Mouse (Mus musculus): ENCODE results near the gene Gucy2e. TPM values are rescaled to one million over a fixed set of nuclear protein-coding genes. Genes with fewer than 3 reads are reported as not detected.

The Gucy2e gene
- polyA plus RNA-seq, 1 experiment from 2014 or later: 0.68 TPM

GRCm38 (mm10) chr11:69249131-69249530 lies 12.3 kb upstream of the Gucy2e start:
- H3K4me1 ChIP-seq (replicated peaks; ENCODE audit: control insufficient read depth, insufficient read depth, low read length): no peaks in the 10 kb centered on the region
- H3K4me2 ChIP-seq (ENCODE audit: low read length): no peak overlapping the region
- no peak overlapping the region for H3K27ac ChIP-seq (ENCODE audit: low read length)
- no peaks in the 10 kb centered on the region for H3K27me3 ChIP-seq (replicated peaks; ENCODE audit: control insufficient read depth, insufficient read depth, low read length)
- H3K9me3 ChIP-seq (ENCODE audit: control insufficient read depth, low read length): no peaks in the 10 kb centered on the region
- no peak overlapping the region for H3K9ac ChIP-seq (replicated peaks; ENCODE audit: low read depth, low read length)
- H3K4me3 ChIP-seq (replicated peaks; ENCODE audit: low read length): no peak overlapping the region
- ATAC-seq: no peak
- 85% methylated on average over 3 of the region's 3 CpGs for WGBS
- no peaks in the 10 kb centered on the region for H3K36me3 ChIP-seq (ENCODE audit: control insufficient read depth, insufficient read depth)

GRCm38 (mm10) chr11:69245643-69246042 lies 8.8 kb upstream of the Gucy2e start:
- WGBS: 28% methylated on average over 2 of the region's 2 CpGs
- Histone ChIP-seq H3K9me3 (ENCODE audit: control insufficient read depth, low read length) (no peaks in the 10 kb centered on the region), H3K27ac (ENCODE audit: low read length) (no peak overlapping the region), H3K36me3 (ENCODE audit: control insufficient read depth, insufficient read depth) (no peaks in the 10 kb centered on the region), H3K9ac (replicated peaks; ENCODE audit: low read depth, low read length) (no peak overlapping the region), H3K27me3 (replicated peaks; ENCODE audit: control insufficient read depth, insufficient read depth, low read length) (no peaks in the 10 kb centered on the region), H3K4me1 (replicated peaks; ENCODE audit: control insufficient read depth, insufficient read depth, low read length) (no peaks in the 10 kb centered on the region), H3K4me3 (replicated peaks; ENCODE audit: low read length) (no peak overlapping the region), H3K4me2 (ENCODE audit: low read length) (no peak overlapping the region)
- no peak for ATAC-seq

- Histone ChIP-seq H3K36me3 (ENCODE audit: control insufficient read depth, insufficient read depth) (no peaks in the 10 kb centered on the region), H3K4me2 (ENCODE audit: low read length) (no peak overlapping the region), H3K4me1 (replicated peaks; ENCODE audit: control insufficient read depth, insufficient read depth, low read length) (no peaks in the 10 kb centered on the region), H3K4me3 (replicated peaks; ENCODE audit: low read length) (no peak overlapping the region), H3K27ac (ENCODE audit: low read length) (no peak overlapping the region), H3K27me3 (replicated peaks; ENCODE audit: control insufficient read depth, insufficient read depth, low read length) (no peaks in the 10 kb centered on the region), H3K9me3 (ENCODE audit: control insufficient read depth, low read length) (no peaks in the 10 kb centered on the region), H3K9ac (replicated peaks; ENCODE audit: low read depth, low read length) (no peak overlapping the region)
- WGBS: 15% methylated on average over 2 of the region's 2 CpGs
- no peak for ATAC-seq
Observed at GRCm38 (mm10) chr11:69244911-69245310, 8.1 kb upstream of the Gucy2e start.

GRCm38 (mm10) chr11:69236061-69236925 lies 543 bp downstream of the Gucy2e start:
- ATAC-seq: peak; percentile 13; the same call in 1 of the 2 replicates
- H3K4me2 ChIP-seq (ENCODE audit: low read length): peak overlapping the region; percentile 70
- no peak overlapping the region for H3K27ac ChIP-seq (ENCODE audit: low read length)
- 2% methylated on average over 51 of the region's 51 CpGs for WGBS
- H3K4me3 ChIP-seq (replicated peaks; ENCODE audit: low read length): peak overlapping the region; percentile 50
- H3K27me3 ChIP-seq (replicated peaks; ENCODE audit: control insufficient read depth, insufficient read depth, low read length): peaks cover 14% of the 10 kb centered on the region
- H3K36me3 ChIP-seq (ENCODE audit: control insufficient read depth, insufficient read depth): no peaks in the 10 kb centered on the region
- H3K9me3 ChIP-seq (ENCODE audit: control insufficient read depth, low read length): no peaks in the 10 kb centered on the region
- peaks cover 15% of the 10 kb centered on the region for H3K4me1 ChIP-seq (replicated peaks; ENCODE audit: control insufficient read depth, insufficient read depth, low read length)
- peak overlapping the region; percentile 66 for H3K9ac ChIP-seq (replicated peaks; ENCODE audit: low read depth, low read length)

- Histone ChIP-seq H3K4me2 (ENCODE audit: low read length) (peak overlapping the region; percentile 70), H3K4me3 (replicated peaks; ENCODE audit: low read length) (peak overlapping the region; percentile 50), H3K27me3 (replicated peaks; ENCODE audit: control insufficient read depth, insufficient read depth, low read length) (peaks cover 14% of the 10 kb centered on the region), H3K9me3 (ENCODE audit: control insufficient read depth, low read length) (no peaks in the 10 kb centered on the region), H3K9ac (replicated peaks; ENCODE audit: low read depth, low read length) (peak overlapping the region; percentile 66), H3K4me1 (replicated peaks; ENCODE audit: control insufficient read depth, insufficient read depth, low read length) (peaks cover 15% of the 10 kb centered on the region), H3K27ac (ENCODE audit: low read length) (peak overlapping the region; percentile 73), H3K36me3 (ENCODE audit: control insufficient read depth, insufficient read depth) (no peaks in the 10 kb centered on the region)
- peak; percentile 97 for ATAC-seq
- WGBS: under 1% methylated on average over 33 of the region's 33 CpGs
Observed at GRCm38 (mm10) chr11:69235285-69236060, 1.4 kb downstream of the Gucy2e start.

- H3K9me3 ChIP-seq (ENCODE audit: control insufficient read depth, low read length): no peaks in the 10 kb centered on the region
- no peak for ATAC-seq
Observed at GRCm38 (mm10) chr11:69233141-69233540, 3.7 kb downstream of the Gucy2e start.

GRCm38 (mm10) chr11:69230420-69230819 lies 6.4 kb downstream of the Gucy2e start:
- Histone ChIP-seq H3K36me3 (ENCODE audit: control insufficient read depth, insufficient read depth) (no peaks in the 10 kb centered on the region), H3K27ac (ENCODE audit: low read length) (no peak overlapping the region), H3K4me1 (replicated peaks; ENCODE audit: control insufficient read depth, insufficient read depth, low read length) (no peaks in the 10 kb centered on the region), H3K4me3 (replicated peaks; ENCODE audit: low read length) (no peak overlapping the region), H3K9me3 (ENCODE audit: control insufficient read depth, low read length) (no peaks in the 10 kb centered on the region), H3K4me2 (ENCODE audit: low read length) (no peak overlapping the region), H3K27me3 (replicated peaks; ENCODE audit: control insufficient read depth, insufficient read depth, low read length) (no peaks in the 10 kb centered on the region), H3K9ac (replicated peaks; ENCODE audit: low read depth, low read length) (no peak overlapping the region)
- WGBS: 74% methylated on average over 4 of the region's 4 CpGs
- ATAC-seq: no peak

More at GRCm38 (mm10) chr11:69233141-69233540, 3.7 kb downstream of the Gucy2e start:
- Histone ChIP-seq H3K4me1 (replicated peaks; ENCODE audit: control insufficient read depth, insufficient read depth, low read length) (peaks cover 15% of the 10 kb centered on the region), H3K4me3 (replicated peaks; ENCODE audit: low read length) (no peak overlapping the region), H3K27ac (ENCODE audit: low read length) (no peak overlapping the region), H3K36me3 (ENCODE audit: control insufficient read depth, insufficient read depth) (no peaks in the 10 kb centered on the region), H3K27me3 (replicated peaks; ENCODE audit: control insufficient read depth, insufficient read depth, low read length) (peaks cover 14% of the 10 kb centered on the region), H3K4me2 (ENCODE audit: low read length) (no peak overlapping the region), H3K9ac (replicated peaks; ENCODE audit: low read depth, low read length) (no peak overlapping the region)
- WGBS: 88% methylated on average over 2 of the region's 2 CpGs

- Histone ChIP-seq H3K27me3 (replicated peaks; ENCODE audit: control insufficient read depth, insufficient read depth, low read length) (no peaks in the 10 kb centered on the region), H3K36me3 (ENCODE audit: control insufficient read depth, insufficient read depth) (no peaks in the 10 kb centered on the region), H3K9ac (replicated peaks; ENCODE audit: low read depth, low read length) (no peak overlapping the region), H3K4me2 (ENCODE audit: low read length) (no peak overlapping the region), H3K27ac (ENCODE audit: low read length) (no peak overlapping the region), H3K4me1 (replicated peaks; ENCODE audit: control insufficient read depth, insufficient read depth, low read length) (no peaks in the 10 kb centered on the region), H3K4me3 (replicated peaks; ENCODE audit: low read length) (no peak overlapping the region), H3K9me3 (ENCODE audit: control insufficient read depth, low read length) (no peaks in the 10 kb centered on the region)
- no peak for ATAC-seq
- 44% methylated on average over 1 of the region's 1 CpGs for WGBS
Observed at GRCm38 (mm10) chr11:69225715-69226114, 11.1 kb downstream of the Gucy2e start.

GRCm38 (mm10) chr11:69223101-69223500 lies 13.7 kb downstream of the Gucy2e start:
- H3K9ac ChIP-seq (replicated peaks; ENCODE audit: low read depth, low read length): no peak overlapping the region
- no peaks in the 10 kb centered on the region for H3K36me3 ChIP-seq (ENCODE audit: control insufficient read depth, insufficient read depth)
- no peak overlapping the region for H3K27ac ChIP-seq (ENCODE audit: low read length)
- no peak overlapping the region for H3K4me3 ChIP-seq (replicated peaks; ENCODE audit: low read length)
- H3K9me3 ChIP-seq (ENCODE audit: control insufficient read depth, low read length): no peaks in the 10 kb centered on the region
- no peak for ATAC-seq
- H3K4me1 ChIP-seq (replicated peaks; ENCODE audit: control insufficient read depth, insufficient read depth, low read length): no peaks in the 10 kb centered on the region
- 81% methylated on average over 4 of the region's 4 CpGs for WGBS
- H3K4me2 ChIP-seq (ENCODE audit: low read length): no peak overlapping the region
- no peaks in the 10 kb centered on the region for H3K27me3 ChIP-seq (replicated peaks; ENCODE audit: control insufficient read depth, insufficient read depth, low read length)
